Mouse (Mus musculus): ENCODE results near the gene Gm572. TPM values are rescaled to one million over a fixed set of nuclear protein-coding genes. Genes with fewer than 3 reads are reported as not detected.

Gene Gm572
- polyA plus RNA-seq, 1 experiment from 2014 or later, result 0.19 TPM

- no peak overlapping the region for H3K9ac ChIP-seq (ENCODE audit: low read length)
- 29% methylated on average over 3 of the region's 3 CpGs for WGBS
- H3K4me2 ChIP-seq (ENCODE audit: low read length), result no peak overlapping the region
- peaks cover 5% of the 10 kb centered on the region; the same call in 1 of the 2 replicates for H3K27me3 ChIP-seq (ENCODE audit: control insufficient read depth, insufficient read depth, low read length)
- H3K4me1 ChIP-seq (ENCODE audit: control insufficient read depth in 2 of 2, insufficient read depth in 2 of 2, low read length in 2 of 2), result peaks cover 0 to 3% of the 10 kb centered on the region in 2 experiments; a peak in 1 of 4 replicates
- no peaks in the 10 kb centered on the region for H3K9me3 ChIP-seq (ENCODE audit: control insufficient read depth, low read length)
- H3K27ac ChIP-seq (replicated peaks in 1 of 2; ENCODE audit: control insufficient read depth in 1 of 2, insufficient read depth in 1 of 2, low read depth in 2 of 2, low read length in 2 of 2), result no peak overlapping the region
- H3K4me3 ChIP-seq (ENCODE audit: control insufficient read depth in 1 of 2, insufficient read depth in 1 of 2, low read depth in 1 of 2, low read length in 2 of 2), result no peak overlapping the region
- ATAC-seq (ENCODE audit: insufficient number of reproducible peaks, insufficient read depth, low FRiP score, low read depth), result no peak
- no peaks in the 10 kb centered on the region for H3K36me3 ChIP-seq (ENCODE audit: control insufficient read depth, insufficient read depth, low read length)
Measured at GRCm38 (mm10) chr4:148715396-148715795, 72.3 kb downstream of the Gm572 start.

Other genes starting within 250 kb of the Gm572 start
- gene Ubiad1, start 198.5 kb upstream of the Gm572 start, polyA plus RNA-seq (2014; fragmentation: Nextera tagmentation; extraction: Ambion mirVana), result 14.2 and 15.7 TPM in 2 replicates
- gene Mtor, start 194.7 kb upstream of the Gm572 start, polyA plus RNA-seq (2014; fragmentation: Nextera tagmentation; extraction: Ambion mirVana), result 18.4 and 21.2 TPM in 2 replicates
- 11.5 and 16.6 TPM in 2 replicates for gene Angptl7, start 142.9 kb upstream of the Gm572 start, polyA plus RNA-seq (2014; fragmentation: Nextera tagmentation; extraction: Ambion mirVana)
- gene Exosc10, start 84.9 kb upstream of the Gm572 start, polyA plus RNA-seq (2014; fragmentation: Nextera tagmentation; extraction: Ambion mirVana), result 61.2 and 66.6 TPM in 2 replicates
- gene Srm, start 51.8 kb upstream of the Gm572 start, polyA plus RNA-seq (2014; fragmentation: Nextera tagmentation; extraction: Ambion mirVana), result 98.1 and 101 TPM in 2 replicates
- gene Masp2, start 40.8 kb upstream of the Gm572 start, polyA plus RNA-seq (2014; fragmentation: Nextera tagmentation; extraction: Ambion mirVana), result 0.08 TPM in 1 of 2 replicates, not detected in the other
- 80.9 and 87.6 TPM in 2 replicates for gene Tardbp, start 16.3 kb upstream of the Gm572 start, polyA plus RNA-seq (2014; fragmentation: Nextera tagmentation; extraction: Ambion mirVana)
- gene Casz1, start 161.1 kb downstream of the Gm572 start, polyA plus RNA-seq (2014; fragmentation: Nextera tagmentation; extraction: Ambion mirVana), result 24.6 and 26.6 TPM in 2 replicates